Mouse (Mus musculus) kidney, postnatal 4 days (tissue): ENCODE results near the gene Polrmt.
"Not testable (repeated sequence)": the region's sequence is repeated elsewhere in the genome, so short reads cannot be mapped to it uniquely, and the experiment has no call there.

Source experiments
- DNase-seq, 2 experiments: peaks; one replicate each; pipeline ENCODE4 v3.0.0; 2021; ENCODE audit warnings: mixed read lengths in 2 of 2

Polrmt gene

GRCm38 (mm10) chr10:79773208-79773607, 26.8 kb upstream of the Polrmt start:
- no peak for DNase-seq

- no peak for DNase-seq
Measured at GRCm38 (mm10) chr10:79772320-79772719, 25.9 kb upstream of the Polrmt start.

- DNase-seq: no peak
Measured at GRCm38 (mm10) chr10:79769329-79769728, 22.9 kb upstream of the Polrmt start.

GRCm38 (mm10) chr10:79768400-79768799, 22.0 kb upstream of the Polrmt start:
- peak; percentile 89 to 91 for DNase-seq

- peak; percentile 96 to 97 for DNase-seq
Measured at GRCm38 (mm10) chr10:79767372-79768244, 21.2 kb upstream of the Polrmt start.

GRCm38 (mm10) chr10:79766508-79767325, 20.3 kb upstream of the Polrmt start, which contains the start of gene Rnf126:
Rnf126 (minus strand) TSS chr10:79766952.
- DNase-seq: peak; percentile 100

GRCm38 (mm10) chr10:79766001-79766507, 19.7 kb upstream of the Polrmt start:
- no peak for DNase-seq

- no peak for DNase-seq
Measured at GRCm38 (mm10) chr10:79765228-79765745, 18.9 kb upstream of the Polrmt start.

GRCm38 (mm10) chr10:79764234-79764633, 17.9 kb upstream of the Polrmt start:
- no peak for DNase-seq

- no peak for DNase-seq
Measured at GRCm38 (mm10) chr10:79762875-79763274, 16.5 kb upstream of the Polrmt start.

- no peak for DNase-seq
Measured at GRCm38 (mm10) chr10:79760603-79761143, 14.3 kb upstream of the Polrmt start.

- DNase-seq: not testable (repeated sequence)
Measured at GRCm38 (mm10) chr10:79759675-79760074, 13.3 kb upstream of the Polrmt start.

- DNase-seq: no peak
Measured at GRCm38 (mm10) chr10:79756660-79757059, 10.3 kb upstream of the Polrmt start.

GRCm38 (mm10) chr10:79755854-79756253, 9.5 kb upstream of the Polrmt start:
- no peak for DNase-seq

GRCm38 (mm10) chr10:79754856-79755516, 8.6 kb upstream of the Polrmt start, which contains the start of gene Fgf22:
Fgf22 (plus strand) TSS chr10:79755076.
- DNase-seq: peak; percentile 89 to 92

- DNase-seq: no peak
Measured at GRCm38 (mm10) chr10:79748496-79748895, 2.1 kb upstream of the Polrmt start.

GRCm38 (mm10) chr10:79746774-79747151, 382 bp upstream of the Polrmt start:
- DNase-seq: no peak

- no peak for DNase-seq
Measured at GRCm38 (mm10) chr10:79745411-79745810, 970 bp downstream of the Polrmt start.

- no peak for DNase-seq
Measured at GRCm38 (mm10) chr10:79743650-79744365, 2.6 kb downstream of the Polrmt start.

- DNase-seq: no peak
Measured at GRCm38 (mm10) chr10:79743161-79743560, 3.2 kb downstream of the Polrmt start.

GRCm38 (mm10) chr10:79740863-79741262, 5.5 kb downstream of the Polrmt start:
- no peak for DNase-seq

GRCm38 (mm10) chr10:79739234-79739633, 7.1 kb downstream of the Polrmt start:
- no peak for DNase-seq
